In genomic region chr3:116966225-116966624, GRCm38 (mm10) we compare ENCODE assay signal across 8 mouse cellular contexts. TPM values are rescaled to one million over a fixed set of nuclear protein-coding genes. Genes with fewer than 3 reads are reported as not detected.
DNase-seq lines count a peak whose midpoint lies in the region; ATAC-seq and TF ChIP-seq lines count a peak whose summit lies in the region.

No protein-coding gene starts in this region.

- H3K27me3 ChIP-seq in intestine, postnatal 0 days (replicated peaks; ENCODE audit: control insufficient read depth, insufficient read depth, low read length), result no peaks in the 10 kb centered on the region
- no peaks in the 10 kb centered on the region for H3K27me3 ChIP-seq in limb, embryonic 14.5 days (ENCODE audit: control insufficient read depth, insufficient read depth, low read length)

- no peaks in the 10 kb centered on the region for H3K4me1 ChIP-seq in bone marrow, adult 2 months (ENCODE audit: control insufficient read depth, insufficient read depth, low read length)
- no peaks in the 10 kb centered on the region for H3K4me1 ChIP-seq in intestine, postnatal 0 days (replicated peaks; ENCODE audit: control insufficient read depth, insufficient read depth, low read length)
- peaks cover 6% of the 10 kb centered on the region for H3K4me1 ChIP-seq in limb, embryonic 14.5 days (ENCODE audit: control insufficient read depth, insufficient read depth, low read length)

- no peak overlapping the region for H3K27ac ChIP-seq in bone marrow, adult 2 months (ENCODE audit: control insufficient read depth, insufficient read depth, low read depth, low read length, poor library complexity)
- no peak overlapping the region for H3K27ac ChIP-seq in intestine, postnatal 0 days (ENCODE audit: low read depth, low read length)
- H3K27ac ChIP-seq in limb, embryonic 14.5 days (replicated peaks; ENCODE audit: low read depth, low read length), result no peak overlapping the region

- no peaks in the 10 kb centered on the region for H3K36me3 ChIP-seq in intestine, postnatal 0 days (ENCODE audit: control insufficient read depth, insufficient read depth)
- no peaks in the 10 kb centered on the region for H3K36me3 ChIP-seq in limb, embryonic 14.5 days (ENCODE audit: control insufficient read depth, insufficient read depth, low read length)

- DNase-seq in gastrocnemius, adult 18-20 months (ENCODE audit: low spot score), result peak; percentile 55
- DNase-seq in gastrocnemius, postnatal 36 days, result no peak
- peak; percentile 82 for DNase-seq in limb, embryonic 14.5 days (ENCODE audit: low spot score)
- peak; percentile 70 for DNase-seq in right cerebral cortex, adult 18-20 months
- DNase-seq in cerebellum, adult 11 months, result no peak

- intact Hi-C loops in gastrocnemius, postnatal 36 days (cut with DNase I), result loop anchor here (5.0 kb wide), 1 partner anchor 96 kb away; no protein-coding TSS in a partner anchor

- no peak overlapping the region for H3K4me3 ChIP-seq in bone marrow, adult 2 months (replicated peaks; ENCODE audit: control insufficient read depth, low read depth, low read length)
- H3K4me3 ChIP-seq in intestine, postnatal 0 days (ENCODE audit: low read depth, low read length), result no peak overlapping the region
- no peak overlapping the region for H3K4me3 ChIP-seq in limb, embryonic 14.5 days (replicated peaks; ENCODE audit: low read length)

- TF ChIP-seq CTCF in bone marrow, adult 2 months (IDR thresholded peaks at IDR 0.05; ENCODE audit: control insufficient read depth, insufficient read depth, low read length), result 0 out of 2 replicates have a peak, but pooled peaks have one; percentile 12
- peak; percentile 68 for TF ChIP-seq CTCF in intestine, postnatal 0 days (IDR thresholded peaks at IDR 0.05; ENCODE audit: low read depth)

- ATAC-seq in granulocyte monocyte progenitor cell, adult 5-6 weeks (replicated peaks; ENCODE audit: poor library complexity, severe bottlenecking), result peak; percentile 96
- ATAC-seq in intestine, postnatal 0 days, result peak; percentile 60; the same call in 1 of the 2 replicates
- peak; percentile 80 for ATAC-seq in limb, embryonic 14.5 days (ENCODE audit: low FRiP score, low read depth)

- H3K4me2 ChIP-seq in intestine, postnatal 0 days (replicated peaks; ENCODE audit: low read depth), result no peak overlapping the region; the same call in 1 of the 2 replicates
- no peak overlapping the region for H3K4me2 ChIP-seq in limb, embryonic 14.5 days (replicated peaks; ENCODE audit: low read depth, low read length, severe bottlenecking)

- H3K9me3 ChIP-seq in intestine, postnatal 0 days (ENCODE audit: control insufficient read depth), result no peaks in the 10 kb centered on the region
- no peaks in the 10 kb centered on the region for H3K9me3 ChIP-seq in limb, embryonic 14.5 days (ENCODE audit: control insufficient read depth, low read length)

- 9% methylated on average over 4 of the region's 4 CpGs for WGBS in bone marrow, adult 2 months
- whole genome bisulfite sequencing in intestine, postnatal 0 days, result 33% methylated on average over 4 of the region's 4 CpGs
- WGBS in limb, embryonic 14.5 days, result 36% methylated on average over 4 of the region's 4 CpGs

- no peak overlapping the region for H3K9ac ChIP-seq in intestine, postnatal 0 days (ENCODE audit: low read depth, low read length)
- no peak overlapping the region for H3K9ac ChIP-seq in limb, embryonic 14.5 days (ENCODE audit: low read depth, low read length, severe bottlenecking)

- no peak for TF ChIP-seq POLR2A in bone marrow, adult 2 months (IDR thresholded peaks at IDR 0.05; ENCODE audit: borderline replicate concordance, control insufficient read depth, low read depth, low read length)
- no peak for TF ChIP-seq POLR2A in limb, embryonic 14.5 days (IDR thresholded peaks at IDR 0.05; ENCODE audit: borderline replicate concordance, extremely low read depth, insufficient read depth, insufficient read length)

RNA-seq across cellular contexts. Expression of gene 4930455H04Rik, which starts 1.8 kb away (rescaled TPM):
- total RNA-seq in gastrocnemius, adult 18-20 months (2021), result not detected
- total RNA-seq in gastrocnemius, postnatal 36 days (2021), result under 1 TPM in 1 of 2 experiments, not detected in 1; 0.31 TPM
- polyA plus RNA-seq in bone marrow, adult 2 months (2011; ENCODE audit: insufficient read depth, insufficient read length, low replicate concordance, missing spikeins), result not detected in 2 replicates
- total RNA-seq in granulocyte monocyte progenitor cell, adult 5-6 weeks (2014; fragmentation: Nextera tagmentation), result not detected in 2 replicates
- total RNA-seq in granulocyte monocyte progenitor cell, adult 5-6 weeks (2017), result not detected in 2 replicates
- polyA plus RNA-seq in intestine, postnatal 0 days (2015; fragmentation: Nextera tagmentation; extraction: Ambion mirVana), result not detected in 2 replicates
- polyA plus RNA-seq in limb, embryonic 14.5 days (2012; rRNA removed), result not detected in 2 replicates
- polyA plus RNA-seq in limb, embryonic 14.5 days (2014; fragmentation: Nextera tagmentation; extraction: Ambion mirVana), result not detected in 2 replicates

RNA-seq across cellular contexts. Expression of gene Palmd, which starts 2.6 kb away (rescaled TPM):
- 10 to 100 TPM; 19.4 to 30.3 TPM for total RNA-seq in gastrocnemius, adult 18-20 months (2021)
- 10 to 100 TPM; 22.4 to 22.7 TPM for total RNA-seq in gastrocnemius, postnatal 36 days (2021)
- polyA plus RNA-seq in bone marrow, adult 2 months (2011; ENCODE audit: insufficient read depth, insufficient read length, low replicate concordance, missing spikeins), result 1.6 and 4.1 TPM in 2 replicates
- total RNA-seq in granulocyte monocyte progenitor cell, adult 5-6 weeks (2014; fragmentation: Nextera tagmentation), result not detected in 2 replicates
- total RNA-seq in granulocyte monocyte progenitor cell, adult 5-6 weeks (2017), result not detected in 2 replicates
- polyA plus RNA-seq in intestine, postnatal 0 days (2015; fragmentation: Nextera tagmentation; extraction: Ambion mirVana), result 2.1 and 2.5 TPM in 2 replicates
- polyA plus RNA-seq in limb, embryonic 14.5 days (2012; rRNA removed), result 9.3 and 12.4 TPM in 2 replicates
- polyA plus RNA-seq in limb, embryonic 14.5 days (2014; fragmentation: Nextera tagmentation; extraction: Ambion mirVana), result 16.5 and 19.0 TPM in 2 replicates

Comparison
In these comparisons a context has a peak if more than half of its experiments do, and no peak if none do; other contexts are left out.
1. DNase-seq: peak in gastrocnemius, adult 18-20 months (single experiment), limb, embryonic 14.5 days (single experiment) and right cerebral cortex, adult 18-20 months (single experiment); none in gastrocnemius, postnatal 36 days (0 of 2) and cerebellum, adult 11 months (single experiment).
2. RNA of gene Palmd, which starts 2.6 kb away (total RNA-seq): 19.4 to 30.3 TPM in gastrocnemius, adult 18-20 months and 22.4 to 22.7 TPM in gastrocnemius, postnatal 36 days; not detected in granulocyte monocyte progenitor cell, adult 5-6 weeks; every median in the first group is over 10 times any median in the second.
3. Peak in every context shown above with its lines, with median percentiles within 50 percentile points of each other: ATAC-seq.